In the genomic region with DNA sequence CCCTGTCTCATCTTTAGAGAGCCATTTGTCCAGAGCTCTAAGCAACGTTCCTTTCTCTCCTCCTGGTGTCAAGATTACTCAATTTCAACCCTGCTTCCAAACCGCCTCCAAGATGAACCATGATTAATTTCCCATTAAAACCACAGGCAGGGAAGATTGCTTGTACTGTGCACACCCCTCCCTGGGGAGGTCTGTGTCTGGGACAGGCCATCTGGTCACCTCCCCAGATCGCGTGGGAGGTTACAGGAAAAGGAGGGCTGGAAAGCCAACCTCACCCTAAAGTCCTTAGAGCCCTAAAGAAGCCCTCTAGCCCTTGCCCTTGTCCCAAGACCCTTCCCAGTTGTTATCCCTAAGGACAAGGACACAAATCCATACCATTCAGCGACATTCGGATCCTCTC, we compare ENCODE assay signal across 14 mouse cellular contexts. TPM values are rescaled to one million over a fixed set of nuclear protein-coding genes. Genes with fewer than 3 reads are reported as not detected.
A peak's percentile ranks its signal among the peaks of the same experiment; 100 is the strongest.
DNase-seq lines count a peak whose midpoint lies in the region; ATAC-seq and TF ChIP-seq lines count a peak whose summit lies in the region.
"Had no signal": no experiment of that assay in that cellular context is flagged by ENCODE, and none has a peak within 500 bp of the region (broad histone marks: within the 10 kb centered on the region; RNA-seq: fewer than 3 reads in every experiment).

No protein-coding gene starts in this region.

- no peaks in the 10 kb centered on the region for H3K36me3 ChIP-seq in heart, adult 2 months (ENCODE audit: control insufficient read depth, insufficient read depth, low read length)
- peaks cover 12% of the 10 kb centered on the region; the same call in 1 of the 2 replicates for H3K36me3 ChIP-seq in forebrain, postnatal 0 days (ENCODE audit: insufficient read depth)
- H3K36me3 ChIP-seq: hindbrain, embryonic 15.5 days; liver, embryonic 15.5 days had no signal

- no peaks in the 10 kb centered on the region for H3K27me3 ChIP-seq in heart, adult 2 months (ENCODE audit: control insufficient read depth, insufficient read depth, low read length)
- H3K27me3 ChIP-seq in forebrain, postnatal 0 days (ENCODE audit: insufficient read depth, low read length): no peaks in the 10 kb centered on the region
- H3K27me3 ChIP-seq: embryonic facial prominence, embryonic 12.5 days; forebrain, embryonic 13.5 days; hindbrain, embryonic 15.5 days; liver, embryonic 15.5 days had no signal

- ATAC-seq in forebrain, postnatal 0 days: no peak
- ATAC-seq: forebrain, embryonic 13.5 days had no signal

- no peak overlapping the region for H3K4me3 ChIP-seq in heart, adult 2 months
- no peak overlapping the region for H3K4me3 ChIP-seq in layer of hippocampus, adult 2 months
- no peak overlapping the region for H3K4me3 ChIP-seq in forebrain, postnatal 0 days (ENCODE audit: low read depth, low read length)
- H3K4me3 ChIP-seq: embryonic facial prominence, embryonic 12.5 days; forebrain, embryonic 13.5 days; hindbrain, embryonic 15.5 days; liver, embryonic 15.5 days had no signal

- no peak overlapping the region for H3K27ac ChIP-seq in heart, adult 2 months
- H3K27ac ChIP-seq in layer of hippocampus, adult 2 months: 0 out of 2 replicates have a peak overlapping the region, but pooled peaks have one; percentile 23
- no peak overlapping the region for H3K27ac ChIP-seq in forebrain, postnatal 0 days (ENCODE audit: low read depth, low read length)
- H3K27ac ChIP-seq: embryonic facial prominence, embryonic 12.5 days; hindbrain, embryonic 15.5 days; liver, embryonic 15.5 days; macrophage had no signal

- no peaks in the 10 kb centered on the region for H3K79me2 ChIP-seq in heart, adult 2 months (replicated peaks; ENCODE audit: control insufficient read depth, insufficient read depth, low read length)

- H3K9me3 ChIP-seq in forebrain, postnatal 0 days (ENCODE audit: low read length): no peaks in the 10 kb centered on the region
- H3K9me3 ChIP-seq: forebrain, embryonic 13.5 days; hindbrain, embryonic 15.5 days; liver, embryonic 15.5 days had no signal

- H3K9ac ChIP-seq in heart, adult 2 months (ENCODE audit: low read depth, low read length): no peak overlapping the region
- no peak overlapping the region for H3K9ac ChIP-seq in forebrain, postnatal 0 days
- H3K9ac ChIP-seq: embryonic facial prominence, embryonic 12.5 days; hindbrain, embryonic 15.5 days; liver, embryonic 15.5 days had no signal

- WGBS in heart, adult 2 months: 59% methylated on average over 6 of the region's 6 CpGs
- WGBS in forebrain, postnatal 0 days: 84% methylated on average over 6 of the region's 6 CpGs

- peaks cover 13% of the 10 kb centered on the region for H3K4me1 ChIP-seq in heart, adult 2 months (ENCODE audit: control insufficient read depth, insufficient read depth, low read length)
- peaks cover 12% of the 10 kb centered on the region for H3K4me1 ChIP-seq in forebrain, postnatal 0 days (ENCODE audit: insufficient read depth)
- H3K4me1 ChIP-seq: liver, embryonic 15.5 days had no signal

- TF ChIP-seq POLR2A in heart, adult 2 months (IDR thresholded peaks at IDR 0.05; ENCODE audit: insufficient read depth, low read depth, low read length): no peak

- intact Hi-C loops in heart, adult 2 months (cut with DNase I): no loop called here

- TF ChIP-seq CTCF in heart, adult 2 months (IDR thresholded peaks at IDR 0.05): no peak
- no peak for TF ChIP-seq CTCF in layer of hippocampus, adult 2 months (conservative IDR thresholded peaks at IDR 0.05)
- no peak for TF ChIP-seq CTCF in forebrain, postnatal 0 days (IDR thresholded peaks at IDR 0.05; ENCODE audit: low read depth)

- peak; percentile 44 for DNase-seq in heart, adult 8-10 months (ENCODE audit: low spot score)
- DNase-seq in heart, adult 2 months: no peak
- no peak for DNase-seq in layer of hippocampus, adult 2 months (ENCODE audit: low spot score in 2 of 2)
- DNase-seq in layer of hippocampus, adult 18-20 months (ENCODE audit: low spot score in 2 of 2): no peak
- DNase-seq in cerebellum, adult 8-10 months: peak; percentile 53
- peak; percentile 15 for DNase-seq in skeletal muscle tissue, adult 2 months (ENCODE audit: low read depth, low spot score)
- no peak for DNase-seq in forebrain, postnatal 0 days
- no peak for DNase-seq in urinary bladder, postnatal 25 days (ENCODE audit: low spot score)

- TF ChIP-seq EP300 in heart, adult 2 months (IDR thresholded peaks at IDR 0.05; ENCODE audit: insufficient read depth, low read depth, low read length): no peak

- H3K4me2 ChIP-seq in forebrain, postnatal 0 days (ENCODE audit: low read depth): no peak overlapping the region
- H3K4me2 ChIP-seq: embryonic facial prominence, embryonic 12.5 days; forebrain, embryonic 13.5 days; hindbrain, embryonic 15.5 days; liver, embryonic 15.5 days had no signal

RNA-seq across cellular contexts. Expression of gene Chga, which starts 45.6 kb away (rescaled TPM):
- total RNA-seq in heart, adult 8-10 months (2022): under 1 TPM in 2 of 4 experiments, not detected in 2; 0.14 TPM
- total RNA-seq in heart, adult 2 months (2021): not detected
- 0.06 and 0.12 TPM in 2 replicates for polyA plus RNA-seq in heart, adult 2 months (2012; rRNA removed)
- total RNA-seq in layer of hippocampus, adult 2 months (2021): 100 to 1,000 TPM; 123 to 124 TPM
- total RNA-seq in layer of hippocampus, adult 18-20 months (2021): 100 to 1,000 TPM; 123 to 138 TPM
- total RNA-seq in forebrain, postnatal 0 days (2014; rRNA removed): 108 and 123 TPM in 2 replicates
- 130 and 171 TPM in 2 replicates for polyA plus RNA-seq in forebrain, postnatal 0 days (2015; fragmentation: Nextera tagmentation; extraction: Ambion mirVana)
- total RNA-seq: gastrocnemius, adult 8-10 months had no signal
- polyA plus RNA-seq: macrophage had no signal

Comparison
In these comparisons a context has a peak if more than half of its experiments do, and no peak if none do; other contexts are left out.
1. DNase-seq: peak in heart, adult 8-10 months (single experiment), cerebellum, adult 8-10 months (single experiment) and skeletal muscle tissue, adult 2 months (single experiment); none in heart, adult 2 months (0 of 2), layer of hippocampus, adult 2 months (0 of 2), layer of hippocampus, adult 18-20 months (0 of 2), forebrain, postnatal 0 days (single experiment) and urinary bladder, postnatal 25 days (single experiment).
2. RNA of gene Chga, which starts 45.6 kb away (total RNA-seq): 123 to 138 TPM in layer of hippocampus, adult 18-20 months, 123 to 124 TPM in layer of hippocampus, adult 2 months and 108 to 123 TPM in forebrain, postnatal 0 days; 0.14 TPM in heart, adult 8-10 months and not detected in heart, adult 2 months; every median in the first group is over 10 times any median in the second.